Mouse (Mus musculus): ENCODE measurements around the gene Bckdha.

GRCm38 (mm10) chr7:25681341-25682231, 22.8 kb upstream of the Bckdha start:
- TF ChIP-seq GATA1 (IDR thresholded peaks at IDR 0.05; ENCODE audit: borderline replicate concordance, low read length): no peak
- no peak for TF ChIP-seq FLI1 (IDR thresholded peaks at IDR 0.05; ENCODE audit: low read length)

All from megakaryocyte, embryonic 14.5 days (primary cell).